Mouse (Mus musculus) heart, embryonic 15.5 days (tissue): ENCODE data around the gene Aqp9. TPM values are rescaled to one million over a fixed set of nuclear protein-coding genes. Genes with fewer than 3 reads are reported as not detected.

Source experiments
- ATAC-seq: fragments of 200-750 bp; cut with Nextera tagmentation; replicated peaks from 2 replicates; pipeline ENCODE4 v1.8.0; 2017; ENCODE audit warnings: low read depth, moderate TSS enrichment; ENCODE audit not compliant: insufficient number of reproducible peaks, insufficient read depth, low FRiP score
- H3K27ac ChIP-seq: fragments of 300-500 bp; sonication (generic); 2 replicates; pipeline ENCODE4 v1.5.1; 2015; ENCODE audit warnings: mild to moderate bottlenecking, inconsistent platforms
- H3K27me3 ChIP-seq: fragments of 300-500 bp; sonication (generic); 2 replicates; pipeline ENCODE4 v1.6.1; 2015; ENCODE audit warnings: inconsistent platforms
- H3K36me3 ChIP-seq: fragments of 300-500 bp; sonication (generic); 2 replicates; pipeline ENCODE4 v1.6.1; 2015; ENCODE audit warnings: mild to moderate bottlenecking, inconsistent platforms
- H3K4me1 ChIP-seq: fragments of 300-500 bp; sonication (generic); replicated peaks from 2 replicates; pipeline ENCODE4 v1.6.1; 2015; ENCODE audit warnings: inconsistent platforms
- H3K4me2 ChIP-seq: fragments of 300-500 bp; sonication (generic); 2 replicates; pipeline ENCODE4 v1.6.1; 2015; ENCODE audit warnings: inconsistent platforms, mild to moderate bottlenecking, moderate library complexity
- H3K4me3 ChIP-seq: fragments of 300-500 bp; sonication (generic); 2 replicates; pipeline ENCODE4 v1.5.1; 2015; ENCODE audit warnings: mild to moderate bottlenecking, inconsistent platforms
- H3K9ac ChIP-seq: fragments of 300-500 bp; sonication (generic); 2 replicates; pipeline ENCODE4 v1.6.1; 2015; ENCODE audit warnings: mild to moderate bottlenecking, inconsistent platforms
- H3K9me3 ChIP-seq: fragments of 300-500 bp; sonication (generic); replicated peaks from 2 replicates; pipeline ENCODE4 v1.6.1; 2016; ENCODE audit warnings: inconsistent platforms
- WGBS: fragments of 180-500 bp; shearing (Covaris S2); methylation state at CpG from one replicate; pipeline ENCODE4 v1.1.7; 2015; ENCODE audit warnings: mixed read lengths; 5-methylcytosine and 5-hydroxymethylcytosine counted together
- polyA plus RNA-seq: library from polyadenylated mRNA; unstranded; fragments of >200 nt; fragmentation: Nextera tagmentation; extraction: Ambion mirVana; gene quantifications from 2 replicates; pipeline ENCODE4 v1.2.1, GENCODE M21; 2015

The Aqp9 gene
- polyA plus RNA-seq, 1 experiment from 2014 or later = 0.34 TPM

DNA sequence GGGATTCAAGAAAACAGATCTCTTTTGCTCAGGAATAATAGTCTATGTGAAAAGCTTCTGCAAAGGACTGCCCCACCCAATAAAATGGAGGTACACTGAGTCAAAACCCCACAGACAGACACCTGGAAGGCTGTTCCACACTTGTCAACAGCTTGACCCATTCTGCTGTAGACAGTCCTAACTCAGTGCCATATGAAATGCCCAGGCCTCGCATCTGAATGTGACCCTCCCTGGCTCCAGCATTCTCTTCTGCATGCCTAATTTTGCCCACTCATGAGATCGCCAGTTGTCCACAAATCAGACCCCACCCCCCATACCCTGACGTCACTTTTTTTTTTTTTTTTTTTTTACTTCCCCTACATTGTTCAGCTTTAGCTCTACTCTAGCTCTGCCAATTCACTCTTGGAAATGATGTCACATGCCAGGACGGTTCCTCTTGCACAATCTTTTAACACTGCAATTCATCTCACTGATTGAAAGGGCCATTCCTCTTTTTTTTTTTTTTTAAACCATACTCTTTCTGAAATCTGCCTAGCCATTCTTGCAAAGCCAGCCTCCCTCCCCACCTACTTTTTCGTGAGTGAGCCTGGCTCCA, 1.5 kb downstream of the Aqp9 start:
- H3K27me3 ChIP-seq = no peaks in the 10 kb centered on the region
- no peak overlapping the region for H3K27ac ChIP-seq
- no peak for ATAC-seq
- H3K9ac ChIP-seq = no peak overlapping the region
- H3K4me1 ChIP-seq = peaks cover 15% of the 10 kb centered on the region
- 58% methylated on average over 5 of the region's 5 CpGs for WGBS
- no peaks in the 10 kb centered on the region for H3K36me3 ChIP-seq
- no peak overlapping the region for H3K4me3 ChIP-seq
- no peak overlapping the region for H3K4me2 ChIP-seq
- H3K9me3 ChIP-seq = no peaks in the 10 kb centered on the region

DNA sequence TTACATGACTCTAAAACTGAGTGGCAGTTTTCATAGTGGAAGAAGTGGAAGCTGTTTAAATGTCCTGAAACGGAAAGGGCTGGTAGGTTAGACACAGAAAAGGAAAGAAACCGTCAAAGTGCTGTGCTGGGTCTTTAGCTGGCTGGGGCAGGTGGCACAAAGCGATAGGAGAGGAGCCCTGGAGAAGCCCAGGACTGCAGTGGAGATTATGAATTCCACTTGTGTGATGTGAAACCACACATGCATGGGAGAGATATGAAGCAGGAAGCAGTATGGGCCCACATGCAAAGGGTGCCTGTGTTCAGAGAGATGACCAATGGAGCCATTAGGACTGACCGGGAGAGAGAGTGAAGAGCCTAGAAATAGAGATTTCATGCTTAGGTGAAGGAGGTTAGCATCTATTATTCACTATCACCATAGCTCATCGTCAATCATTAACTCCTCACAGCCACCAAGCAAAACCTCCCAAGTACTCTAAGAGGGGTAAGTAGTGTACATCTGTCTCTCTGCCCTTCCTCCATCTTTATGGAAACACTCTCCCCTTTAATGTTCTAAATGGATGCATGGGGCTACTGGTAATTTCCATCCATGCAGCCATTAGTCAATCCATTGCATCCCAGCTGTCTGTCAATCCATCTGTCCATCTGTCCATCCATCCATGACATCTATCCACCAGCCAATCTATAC, 2.3 kb downstream of the Aqp9 start:
- H3K4me2 ChIP-seq = no peak overlapping the region
- H3K4me3 ChIP-seq = no peak overlapping the region
- H3K27ac ChIP-seq = no peak overlapping the region
- H3K27me3 ChIP-seq = no peaks in the 10 kb centered on the region
- ATAC-seq = no peak
- H3K4me1 ChIP-seq = peaks cover 15% of the 10 kb centered on the region
- no peak overlapping the region for H3K9ac ChIP-seq
- no peaks in the 10 kb centered on the region for H3K36me3 ChIP-seq
- no peaks in the 10 kb centered on the region for H3K9me3 ChIP-seq
- WGBS = 83% methylated on average over 5 of the region's 5 CpGs

DNA sequence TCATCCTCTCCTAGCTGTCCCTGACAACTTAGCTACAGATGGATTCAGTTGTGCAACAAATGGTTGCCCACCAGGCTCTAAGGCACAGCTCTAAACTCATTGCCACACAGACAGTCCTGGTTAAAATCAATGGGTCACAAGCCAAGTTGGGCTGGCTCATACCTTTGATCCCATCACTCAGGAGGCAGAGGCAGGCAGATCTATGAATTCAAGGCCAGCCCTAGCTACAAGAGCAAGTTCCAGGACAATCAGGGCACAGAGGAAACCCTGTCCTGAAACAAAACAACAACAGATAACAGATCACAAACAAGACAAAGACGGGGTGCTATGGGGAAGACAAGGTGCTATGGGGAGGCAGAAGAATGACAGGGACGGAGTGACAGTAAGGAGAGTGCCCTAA, 3.0 kb downstream of the Aqp9 start:
- WGBS = 73% methylated on average over 2 of the region's 2 CpGs
- Histone ChIP-seq H3K4me2 (no peak overlapping the region), H3K27me3 (no peaks in the 10 kb centered on the region), H3K4me1 (peaks cover 15% of the 10 kb centered on the region), H3K4me3 (no peak overlapping the region), H3K36me3 (no peaks in the 10 kb centered on the region), H3K9me3 (no peaks in the 10 kb centered on the region), H3K27ac (no peak overlapping the region), H3K9ac (no peak overlapping the region)
- ATAC-seq = no peak

DNA sequence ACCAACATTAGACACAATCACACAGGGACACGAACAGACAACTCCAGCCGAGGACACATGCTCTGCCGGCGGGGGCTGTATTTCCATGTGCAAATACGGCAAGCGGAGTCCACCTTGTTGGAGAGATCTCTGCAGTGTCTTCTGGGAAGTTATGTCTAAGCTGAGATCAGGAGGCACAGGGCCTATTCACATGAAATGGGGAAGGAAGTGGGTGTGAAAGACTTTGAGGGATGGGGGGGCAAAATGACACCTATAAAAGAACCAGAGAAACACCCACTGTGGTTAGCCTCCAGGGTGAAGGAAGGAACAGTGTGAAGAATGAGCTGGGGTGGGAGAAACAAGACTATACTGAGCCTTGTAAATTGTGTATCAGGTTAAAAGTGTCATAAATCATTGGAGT, 3.4 kb downstream of the Aqp9 start:
- no peaks in the 10 kb centered on the region for H3K27me3 ChIP-seq
- WGBS = 82% methylated on average over 6 of the region's 6 CpGs
- H3K9me3 ChIP-seq = no peaks in the 10 kb centered on the region
- H3K9ac ChIP-seq = no peak overlapping the region
- no peak for ATAC-seq
- peaks cover 15% of the 10 kb centered on the region for H3K4me1 ChIP-seq
- no peaks in the 10 kb centered on the region for H3K36me3 ChIP-seq
- H3K4me2 ChIP-seq = no peak overlapping the region
- H3K4me3 ChIP-seq = no peak overlapping the region
- no peak overlapping the region for H3K27ac ChIP-seq

DNA sequence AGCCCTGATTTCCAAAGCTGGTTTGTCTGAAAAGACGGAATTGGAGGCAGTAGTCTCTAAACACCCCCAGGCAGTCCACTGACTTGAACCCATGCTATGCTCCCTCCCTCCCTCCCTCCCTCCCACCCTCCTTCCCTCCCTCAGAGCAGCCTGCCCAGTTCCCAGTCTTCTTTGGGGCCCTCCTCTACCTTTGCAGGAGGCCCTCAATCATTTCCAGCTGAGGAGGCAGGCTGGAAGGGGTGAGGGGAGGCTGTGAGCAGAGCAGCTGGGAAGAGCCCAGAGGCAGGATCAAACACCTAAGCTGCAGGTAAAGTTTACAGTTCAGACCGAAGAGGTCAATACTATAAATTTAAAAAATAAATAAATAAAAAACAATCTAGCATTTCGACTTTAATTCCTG, 4.1 kb downstream of the Aqp9 start:
- H3K9ac ChIP-seq = no peak overlapping the region
- no peaks in the 10 kb centered on the region for H3K36me3 ChIP-seq
- H3K4me1 ChIP-seq = peaks cover 15% of the 10 kb centered on the region
- no peak overlapping the region for H3K27ac ChIP-seq
- ATAC-seq = no peak
- WGBS = 83% methylated on average over 3 of the region's 3 CpGs
- H3K4me2 ChIP-seq = no peak overlapping the region
- no peaks in the 10 kb centered on the region for H3K27me3 ChIP-seq
- H3K4me3 ChIP-seq = no peak overlapping the region
- H3K9me3 ChIP-seq = no peaks in the 10 kb centered on the region

DNA sequence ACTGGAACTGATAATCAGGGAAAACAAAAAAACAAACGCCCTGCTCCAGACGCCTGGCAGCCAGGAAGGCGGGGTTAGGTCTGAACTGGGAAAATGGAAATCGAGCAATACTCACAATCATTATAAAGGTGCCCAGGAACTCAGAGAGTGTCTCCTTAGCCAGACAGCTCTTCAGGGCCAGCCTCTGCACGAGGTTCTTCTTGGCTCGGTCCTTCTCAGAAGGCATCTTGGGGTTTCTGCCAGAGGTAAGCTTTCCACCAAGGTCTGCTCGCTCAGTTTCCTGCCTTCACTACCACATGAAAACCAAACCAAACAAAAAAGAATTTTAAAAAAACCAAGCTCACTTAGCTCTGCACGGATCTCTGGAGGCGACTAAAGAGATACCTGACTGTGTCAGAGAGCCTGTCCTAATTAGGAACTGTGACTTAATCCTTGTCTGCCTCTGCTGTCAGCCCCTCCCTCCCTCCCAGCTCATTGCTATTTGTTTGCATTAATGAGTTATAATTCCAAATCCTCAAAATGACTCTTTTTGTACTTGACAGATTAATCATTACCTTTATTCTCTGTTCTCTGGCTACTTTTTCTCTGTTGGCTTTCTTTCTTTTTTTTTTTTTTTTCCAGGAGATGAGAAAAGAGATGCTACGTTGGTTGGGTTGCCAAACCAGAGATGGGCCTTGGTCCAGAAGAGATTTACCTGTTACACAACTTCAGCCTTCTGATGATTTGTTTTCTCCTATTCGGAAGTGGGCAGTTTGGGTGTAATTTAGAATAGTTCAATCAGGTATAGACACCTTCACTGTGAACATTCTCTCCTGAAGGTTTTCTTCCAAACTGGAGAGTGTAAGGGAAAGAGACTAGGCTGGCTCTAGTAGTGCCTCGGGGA, 5.4 kb downstream of the Aqp9 start:
- Histone ChIP-seq H3K9ac (no peak overlapping the region), H3K4me3 (no peak overlapping the region), H3K9me3 (no peaks in the 10 kb centered on the region), H3K4me1 (peaks cover 8% of the 10 kb centered on the region), H3K36me3 (no peaks in the 10 kb centered on the region), H3K27me3 (no peaks in the 10 kb centered on the region), H3K27ac (no peak overlapping the region), H3K4me2 (no peak overlapping the region)
- 55% methylated on average over 12 of the region's 12 CpGs for WGBS
- no peak for ATAC-seq

DNA sequence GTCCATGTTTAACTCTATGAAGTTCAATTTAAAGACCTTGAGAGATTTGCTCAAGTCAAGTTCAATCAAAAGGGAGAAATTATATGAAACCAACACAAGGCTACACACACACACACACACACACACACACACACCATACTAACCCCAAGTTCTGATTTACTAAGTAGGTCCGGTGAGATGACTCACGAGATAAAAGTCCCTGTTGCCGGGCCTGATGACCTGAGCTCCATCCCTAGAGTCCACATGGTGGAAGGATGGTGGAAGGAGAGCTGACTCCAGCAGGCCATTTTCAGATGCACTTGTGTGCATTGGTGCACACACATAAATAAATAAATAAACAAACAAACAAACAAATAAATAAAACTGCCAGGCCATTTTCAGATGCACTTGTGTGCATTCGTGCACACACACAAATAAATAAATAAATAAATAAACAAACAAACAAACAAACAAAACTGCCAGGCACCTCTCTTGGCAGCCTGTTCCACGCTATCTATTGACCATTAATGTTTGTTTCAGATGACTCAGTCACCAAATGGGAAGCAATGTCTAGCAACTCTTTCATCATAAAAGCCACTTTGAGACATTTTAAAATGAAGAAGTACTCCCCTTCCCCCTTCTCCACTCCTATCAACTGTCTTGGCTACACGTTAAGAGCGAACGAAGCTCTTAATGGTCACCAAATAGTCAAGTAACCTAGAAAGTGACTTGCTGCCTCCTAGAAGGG, 6.2 kb downstream of the Aqp9 start:
- Histone ChIP-seq H3K9me3 (no peaks in the 10 kb centered on the region), H3K4me3 (no peak overlapping the region), H3K27ac (no peak overlapping the region), H3K4me1 (peaks cover 4% of the 10 kb centered on the region), H3K36me3 (no peaks in the 10 kb centered on the region), H3K4me2 (no peak overlapping the region), H3K27me3 (no peaks in the 10 kb centered on the region), H3K9ac (no peak overlapping the region)
- ATAC-seq = no peak
- 76% methylated on average over 8 of the region's 8 CpGs for WGBS

DNA sequence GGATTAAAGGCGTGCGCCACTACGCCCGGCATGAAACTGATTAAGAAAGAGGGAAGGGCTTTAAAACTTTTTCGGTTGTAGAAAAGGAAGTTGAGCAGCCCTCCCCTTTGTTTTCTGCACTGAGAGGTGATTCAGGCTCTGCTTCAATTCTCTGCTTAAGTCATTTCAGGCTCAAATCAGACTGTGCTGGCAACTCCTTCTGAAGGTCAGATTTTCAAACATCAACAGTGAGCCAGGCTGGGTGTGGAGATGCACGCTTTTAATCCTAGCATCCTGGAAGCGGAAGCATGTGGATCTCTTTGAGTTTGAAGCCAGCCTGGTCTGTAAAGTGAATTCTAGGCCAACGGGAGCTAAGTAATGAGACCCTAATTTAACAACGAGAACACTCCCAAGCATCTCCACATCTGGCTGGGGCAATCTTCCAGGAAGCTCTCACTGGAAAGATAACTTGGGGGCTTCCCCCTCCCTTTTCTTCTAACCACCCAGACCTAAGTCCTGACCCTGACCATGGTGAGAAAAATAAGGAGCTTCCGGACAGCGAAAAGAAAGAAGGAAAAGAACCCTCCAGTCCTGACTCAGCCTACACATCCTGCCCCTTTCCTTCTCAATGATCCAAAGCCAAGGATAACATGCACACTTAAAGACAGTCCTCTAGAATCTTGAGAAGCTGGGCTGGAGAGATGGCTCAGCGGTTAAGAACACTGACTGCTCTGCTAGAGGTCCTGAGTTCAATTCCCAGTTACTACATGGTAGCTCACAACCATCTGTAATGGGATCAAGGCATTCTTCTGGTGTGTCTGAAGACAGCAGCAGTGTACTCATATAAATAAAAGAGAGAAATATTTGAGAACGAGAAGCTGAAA, 7.4 kb downstream of the Aqp9 start:
- no peak overlapping the region for H3K9ac ChIP-seq
- 79% methylated on average over 13 of the region's 13 CpGs for WGBS
- no peak for ATAC-seq

DNA sequence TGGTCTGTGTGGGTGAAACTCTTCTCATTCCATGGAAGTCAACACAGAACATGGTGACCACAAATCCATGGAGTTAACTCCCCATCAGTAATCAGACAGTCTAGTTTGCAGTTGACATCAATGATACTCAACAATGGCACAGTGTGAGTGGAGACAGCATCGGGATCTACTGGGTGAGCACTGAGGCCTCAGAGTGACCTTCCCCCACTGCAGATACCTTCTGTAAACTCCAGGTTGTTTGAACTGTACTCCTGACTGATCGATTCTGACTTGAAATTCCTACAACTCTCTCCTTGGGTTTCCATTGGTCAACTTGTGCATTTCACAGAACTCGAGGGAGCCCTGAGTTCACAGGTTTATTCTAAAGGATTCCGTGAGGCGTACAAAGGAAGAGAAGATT, 8.8 kb downstream of the Aqp9 start:
- Histone ChIP-seq H3K27ac (no peak overlapping the region), H3K9ac (no peak overlapping the region), H3K27me3 (no peaks in the 10 kb centered on the region), H3K4me1 (peaks cover 2% of the 10 kb centered on the region; the same call in 1 of the 2 replicates), H3K4me3 (no peak overlapping the region), H3K9me3 (no peaks in the 10 kb centered on the region), H3K4me2 (no peak overlapping the region), H3K36me3 (no peaks in the 10 kb centered on the region)
- no peak for ATAC-seq
- WGBS = 83% methylated on average over 5 of the region's 5 CpGs

More for the DNA sequence above, 7.4 kb downstream of the Aqp9 start:
- Histone ChIP-seq H3K4me1 (peaks cover 2% of the 10 kb centered on the region; the same call in 1 of the 2 replicates), H3K36me3 (no peaks in the 10 kb centered on the region), H3K4me2 (no peak overlapping the region), H3K4me3 (no peak overlapping the region), H3K9me3 (no peaks in the 10 kb centered on the region), H3K27me3 (no peaks in the 10 kb centered on the region), H3K27ac (no peak overlapping the region)

DNA sequence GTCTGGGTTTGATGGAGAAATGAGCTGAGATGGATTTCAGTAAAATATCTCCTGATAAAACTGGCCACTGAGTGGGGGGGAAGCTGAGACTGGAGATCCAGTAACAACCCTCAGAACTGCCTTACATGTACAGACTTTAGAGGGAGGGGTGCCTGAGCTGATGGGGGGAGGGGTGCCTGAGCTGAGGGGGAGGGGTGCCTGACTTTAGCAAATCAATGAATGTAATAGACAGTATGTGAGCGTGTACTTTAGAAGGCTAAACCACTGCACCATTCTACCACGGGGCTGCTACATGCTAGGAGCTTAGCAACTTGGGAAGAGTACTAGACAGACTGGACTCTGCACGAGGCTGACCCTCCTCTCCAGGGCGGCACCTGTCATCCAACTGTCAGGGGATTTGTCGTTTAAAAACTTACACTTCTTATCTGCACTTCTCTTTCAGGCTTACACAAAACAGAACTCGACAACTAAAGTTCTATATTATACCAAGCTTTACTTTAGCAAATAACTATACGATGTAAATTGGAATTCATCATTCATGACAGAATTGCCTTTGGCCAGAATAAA, 9.3 kb downstream of the Aqp9 start:
- H3K36me3 ChIP-seq = no peaks in the 10 kb centered on the region
- no peak for ATAC-seq
- H3K9ac ChIP-seq = no peak overlapping the region
- WGBS = 50% methylated on average over 7 of the region's 7 CpGs
- no peaks in the 10 kb centered on the region for H3K9me3 ChIP-seq
- H3K4me2 ChIP-seq = no peak overlapping the region
- no peaks in the 10 kb centered on the region for H3K27me3 ChIP-seq
- H3K4me3 ChIP-seq = no peak overlapping the region
- H3K27ac ChIP-seq = no peak overlapping the region
- peaks cover 2% of the 10 kb centered on the region; the same call in 1 of the 2 replicates for H3K4me1 ChIP-seq
